Mouse (Mus musculus): Measurements from ENCODE around the gene Sec14l2. TPM values are rescaled to one million over a fixed set of nuclear protein-coding genes. Genes with fewer than 3 reads are reported as not detected.
A peak's percentile ranks its signal among the peaks of the same experiment; 100 is the strongest.

The Sec14l2 gene
- total RNA-seq (2021): 1 to 10 TPM in 1 of 2 experiments, under 1 TPM in 1; 0.73 to 1.1 TPM

DNA sequence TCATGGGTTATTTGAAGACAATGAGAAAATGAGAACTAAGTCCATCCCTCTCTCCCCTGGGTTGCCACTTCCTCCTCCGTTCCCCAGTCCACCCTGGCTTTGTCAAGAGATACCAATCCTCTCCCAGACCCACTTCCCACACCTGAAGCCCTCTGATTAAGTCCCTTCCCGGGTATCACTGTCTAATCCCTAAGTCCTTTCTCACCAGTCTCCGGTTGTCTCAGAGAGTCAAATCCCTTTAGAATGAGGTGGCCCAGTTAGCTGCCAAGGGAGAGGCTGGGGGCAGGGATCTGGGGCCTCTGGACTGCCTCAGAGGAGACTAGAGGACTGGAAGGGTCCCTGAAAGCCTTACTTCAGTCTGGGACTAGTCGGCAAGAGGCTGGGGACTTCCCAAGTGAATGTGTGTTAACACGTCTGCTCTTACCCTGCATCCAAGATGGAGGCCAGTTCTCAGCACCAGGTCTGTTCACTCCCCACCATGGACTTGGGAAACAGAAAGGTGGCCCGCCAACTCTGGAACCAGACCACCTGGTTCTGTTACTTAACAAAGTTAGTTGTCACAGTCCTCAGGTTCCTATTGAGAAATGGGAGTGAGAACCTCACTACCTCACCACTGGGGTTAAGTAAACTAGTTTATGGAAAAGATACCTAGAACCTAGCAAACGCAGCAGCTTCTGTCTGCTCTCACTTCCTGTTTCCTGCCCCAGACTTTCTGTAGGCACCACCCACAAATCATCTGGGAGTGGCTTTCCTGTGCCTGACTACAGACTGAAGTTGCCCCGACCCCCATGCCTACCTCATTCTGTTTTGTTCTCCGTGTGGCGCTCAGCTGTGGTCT lies at the start of gene Sec14l2:
Gene Sec14l2 (minus strand): TSS at position 674 of the 838 bp plus-strand sequence.
- no peak for DNase-seq (ENCODE audit: low spot score)
- intact Hi-C loops (cut with DNase I): no loop called here

DNA sequence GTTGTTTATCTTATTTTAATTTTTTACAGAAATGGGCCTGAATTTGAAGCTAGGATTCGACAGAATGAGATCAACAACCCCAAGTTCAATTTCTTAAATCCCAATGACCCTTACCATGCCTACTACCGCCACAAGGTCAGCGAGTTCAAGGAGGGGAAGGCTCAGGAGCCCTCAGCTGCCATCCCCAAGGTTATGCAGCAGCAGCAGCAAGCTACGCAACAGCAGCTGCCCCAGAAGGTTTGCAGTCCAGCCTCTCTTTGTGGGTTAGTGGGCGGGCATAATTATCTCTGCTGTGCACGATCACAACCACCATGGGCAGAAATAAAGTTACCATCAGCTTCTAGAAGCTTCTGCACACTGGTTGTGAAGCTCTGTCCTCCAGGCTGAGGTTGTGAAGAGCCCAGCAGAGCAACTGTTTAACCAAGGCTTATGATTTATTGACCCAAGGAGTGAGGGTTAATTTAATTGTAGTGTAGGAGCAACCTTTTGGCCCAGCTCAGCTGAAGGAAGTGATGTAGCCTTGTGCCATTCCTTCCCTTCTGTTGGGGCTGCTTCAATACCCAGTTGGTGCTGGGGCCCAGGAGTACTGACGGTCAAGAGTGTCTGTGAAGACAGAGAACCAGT lies 43.4 kb upstream of the Sec14l2 start:
- no peak for DNase-seq (ENCODE audit: low spot score)
- intact Hi-C loops (cut with DNase I): loop anchor here (10.0 kb wide), 1 partner anchor 48 kb away; the partner anchor contains the start of gene Castor1

DNA sequence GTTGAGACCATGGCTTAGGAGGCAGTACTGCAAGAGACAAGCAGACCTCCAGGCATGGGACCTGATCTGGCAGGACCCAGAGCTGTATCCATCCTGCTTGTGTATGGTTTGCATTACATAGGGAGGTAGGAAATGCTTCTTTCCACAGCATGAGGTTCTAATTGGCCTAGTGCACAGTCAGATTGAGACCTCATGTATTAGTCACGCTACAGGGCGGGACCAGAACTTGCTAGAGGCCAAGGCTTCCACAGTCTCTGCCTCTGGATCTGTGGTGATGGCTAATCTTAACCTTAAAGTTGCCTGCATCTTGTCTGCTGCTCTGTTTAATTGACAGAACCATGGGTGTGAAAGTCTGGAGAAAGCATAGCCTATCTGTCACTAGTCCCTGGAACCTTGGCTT lies 41.5 kb upstream of the Sec14l2 start:
- intact Hi-C loops (cut with DNase I): loop anchor here (10.0 kb wide), 1 partner anchor 50 kb away; the partner anchor contains the start of gene Castor1
- no peak for DNase-seq (ENCODE audit: low spot score)

DNA sequence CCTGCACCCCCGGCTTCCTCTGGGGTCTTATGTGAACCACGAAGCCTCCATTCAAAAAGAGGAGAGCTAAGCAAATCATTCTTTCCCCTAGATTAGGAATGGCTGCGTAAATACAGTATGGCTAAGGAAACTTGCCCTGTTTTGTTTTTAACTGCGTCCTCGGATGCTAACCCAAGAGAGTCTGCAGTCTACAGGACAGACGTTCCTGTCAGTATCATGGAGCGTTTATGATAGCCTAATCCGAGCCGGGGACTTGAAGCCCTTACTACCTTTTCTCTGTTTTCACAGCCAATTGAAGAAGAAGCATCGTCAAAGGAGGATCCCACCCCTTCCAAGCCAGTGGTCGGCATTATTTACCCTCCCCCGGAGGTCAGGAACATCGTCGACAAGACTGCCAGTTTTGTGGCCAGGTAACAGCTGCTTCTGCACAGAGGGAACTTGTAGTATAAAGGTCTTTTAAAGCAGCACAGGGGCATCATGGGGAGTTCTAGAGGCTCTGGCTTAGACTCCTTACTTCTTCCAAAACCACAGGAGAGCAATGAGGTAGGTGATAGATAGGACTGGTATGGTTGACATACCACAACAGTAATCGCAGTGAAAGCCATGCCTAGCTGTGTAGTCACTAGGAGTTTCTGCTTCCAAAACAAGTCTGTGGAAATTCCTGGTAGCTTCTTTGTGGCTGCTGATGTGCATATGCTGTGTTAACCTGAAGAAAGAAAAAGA lies 37.7 kb upstream of the Sec14l2 start:
- intact Hi-C loops (cut with DNase I): loop anchor here (2.0 to 10.0 kb wide), 2 partner anchors 26 to 54 kb away; partner anchors contain the start of genes Castor1 and Rnf215

DNA sequence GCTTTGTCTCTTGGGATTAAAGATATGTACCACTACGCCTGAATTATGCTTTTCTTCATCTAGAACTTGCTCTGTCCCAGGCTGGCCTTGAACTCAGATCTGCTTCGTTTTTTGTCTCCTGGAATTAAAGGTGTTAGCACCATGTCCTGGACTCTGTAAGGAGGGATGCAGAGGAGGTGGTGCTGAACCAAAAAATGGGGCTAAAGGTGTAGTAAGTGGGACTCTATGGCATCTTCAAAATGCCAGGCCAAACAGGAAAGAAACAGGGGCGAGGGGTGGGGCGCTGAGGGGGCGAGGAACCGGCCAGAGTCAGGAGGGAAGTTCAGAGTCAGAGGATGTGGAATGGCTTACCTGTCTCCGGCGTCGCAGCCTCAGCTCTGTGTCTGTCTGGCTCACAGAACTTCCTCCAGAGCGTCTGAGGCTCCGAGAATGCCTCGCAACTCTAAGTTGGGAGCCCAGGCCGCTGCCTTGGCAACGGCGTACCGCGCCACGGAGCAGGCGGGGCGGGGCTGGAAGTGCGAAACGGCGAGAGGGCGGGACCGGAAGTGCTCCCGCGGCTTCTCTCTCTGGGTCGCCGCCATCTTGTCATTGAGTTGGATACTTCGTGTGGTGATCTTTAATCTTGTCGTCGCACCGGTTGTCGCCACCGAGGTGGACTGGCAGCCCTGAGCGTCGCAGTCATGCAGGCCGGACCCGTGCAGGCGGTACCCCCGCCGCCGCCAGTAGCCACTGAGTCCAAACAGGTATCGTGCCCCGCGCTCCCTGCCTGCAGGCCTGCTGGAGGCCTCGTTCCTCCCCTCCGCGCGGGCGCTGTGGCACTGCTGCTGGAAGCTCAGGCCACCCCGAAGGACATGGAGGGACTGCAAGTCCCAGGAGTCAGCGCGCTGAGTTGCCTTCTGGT lies 36.8 kb upstream of the Sec14l2 start, which contains the start of the genes Ccdc157 and Sf3a1:
Gene Ccdc157 (minus strand): TSS at position 486 of the 901 bp plus-strand sequence.
Gene Sf3a1 (plus strand): TSS at position 543 of the 901 bp plus-strand sequence.
- DNase-seq (ENCODE audit: low spot score): peak; percentile 86
- intact Hi-C loops (cut with DNase I): loop anchor here (2.0 to 10.0 kb wide), 2 partner anchors 25 to 55 kb away; partner anchors contain the start of genes Castor1 and Rnf215

More for the DNA sequence above, 37.7 kb upstream of the Sec14l2 start:
- DNase-seq (ENCODE audit: low spot score): no peak

DNA sequence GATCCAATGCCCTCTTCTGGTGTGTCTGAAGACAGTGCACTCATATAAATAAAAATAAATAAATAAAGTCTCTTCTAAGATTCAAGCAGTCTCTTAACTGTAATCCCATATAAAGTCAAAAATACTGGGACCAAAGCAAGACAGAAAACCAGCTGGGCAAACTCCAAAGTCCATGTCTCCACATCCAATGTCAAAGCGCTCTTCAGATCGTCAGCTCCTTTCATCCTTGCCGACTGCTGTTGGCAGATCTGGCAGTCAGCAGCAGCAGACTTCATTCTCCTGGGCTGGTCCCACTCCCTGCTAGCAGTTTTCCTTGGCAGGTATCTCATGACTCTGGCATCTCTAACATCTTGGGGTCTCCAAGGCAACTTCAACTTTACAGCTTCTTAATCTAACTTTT lies 35.5 kb upstream of the Sec14l2 start:
- DNase-seq (ENCODE audit: low spot score): no peak
- intact Hi-C loops (cut with DNase I): no loop called here

DNA sequence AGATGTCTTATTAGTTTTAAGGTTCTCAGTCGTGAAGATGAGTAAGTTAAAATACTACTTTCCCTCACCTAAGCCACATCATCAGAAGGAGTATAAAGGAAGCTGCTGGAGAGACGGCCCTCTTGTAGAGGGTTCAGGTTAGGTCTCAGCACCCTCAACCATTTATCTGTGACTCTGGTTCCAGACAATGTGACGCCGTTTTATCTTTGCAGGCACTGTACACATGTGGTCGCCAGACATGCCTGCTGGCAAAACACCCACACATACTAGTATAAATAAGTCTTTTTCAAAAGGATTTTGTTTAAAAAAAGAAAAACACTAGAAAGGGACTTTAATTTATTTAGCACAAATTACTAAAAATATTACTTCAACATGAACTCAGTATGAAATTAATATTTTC lies 32.4 kb upstream of the Sec14l2 start:
- no peak for DNase-seq (ENCODE audit: low spot score)
- intact Hi-C loops (cut with DNase I): no loop called here

DNA sequence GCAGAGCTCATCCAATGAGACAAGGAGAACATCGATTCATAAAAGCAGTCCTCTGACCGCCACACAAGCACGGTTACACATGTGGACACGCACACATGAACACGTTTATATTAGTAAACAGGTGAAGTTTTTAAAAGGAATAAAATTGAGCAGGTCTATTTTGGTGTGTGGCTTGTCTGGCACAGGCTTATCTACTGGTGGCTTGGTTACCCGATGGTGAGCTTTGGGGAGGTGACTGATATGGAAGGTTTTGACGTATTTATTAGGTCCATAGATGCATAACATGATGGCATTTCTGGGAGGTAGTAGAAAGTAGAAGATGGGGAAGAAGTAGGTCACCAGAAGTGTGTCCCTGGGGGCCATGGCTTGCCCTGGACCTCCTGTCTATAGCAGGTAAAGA lies 30.5 kb upstream of the Sec14l2 start:
- DNase-seq (ENCODE audit: low spot score): no peak
- intact Hi-C loops (cut with DNase I): no loop called here

DNA sequence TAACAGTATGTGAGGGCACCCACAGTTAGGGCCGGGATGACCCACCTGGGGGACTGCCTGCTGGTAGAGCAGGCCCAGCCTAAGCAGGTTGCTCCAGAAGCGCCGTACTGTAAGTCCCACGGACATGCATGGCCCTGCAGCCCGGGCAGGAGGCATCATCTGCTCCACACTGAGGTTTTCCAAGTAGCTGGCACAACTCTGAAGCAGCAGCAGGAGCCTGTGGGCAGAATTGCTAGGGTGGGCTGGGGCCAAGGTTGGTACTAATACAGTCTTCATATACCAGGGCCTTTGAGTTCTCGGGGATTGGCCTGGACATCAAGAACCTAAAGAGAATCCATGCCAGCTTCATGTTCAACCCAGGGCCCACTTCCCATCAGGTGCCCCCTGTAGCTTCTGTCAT lies 26.7 kb upstream of the Sec14l2 start:
- DNase-seq (ENCODE audit: low spot score): no peak
- intact Hi-C loops (cut with DNase I): no loop called here

DNA sequence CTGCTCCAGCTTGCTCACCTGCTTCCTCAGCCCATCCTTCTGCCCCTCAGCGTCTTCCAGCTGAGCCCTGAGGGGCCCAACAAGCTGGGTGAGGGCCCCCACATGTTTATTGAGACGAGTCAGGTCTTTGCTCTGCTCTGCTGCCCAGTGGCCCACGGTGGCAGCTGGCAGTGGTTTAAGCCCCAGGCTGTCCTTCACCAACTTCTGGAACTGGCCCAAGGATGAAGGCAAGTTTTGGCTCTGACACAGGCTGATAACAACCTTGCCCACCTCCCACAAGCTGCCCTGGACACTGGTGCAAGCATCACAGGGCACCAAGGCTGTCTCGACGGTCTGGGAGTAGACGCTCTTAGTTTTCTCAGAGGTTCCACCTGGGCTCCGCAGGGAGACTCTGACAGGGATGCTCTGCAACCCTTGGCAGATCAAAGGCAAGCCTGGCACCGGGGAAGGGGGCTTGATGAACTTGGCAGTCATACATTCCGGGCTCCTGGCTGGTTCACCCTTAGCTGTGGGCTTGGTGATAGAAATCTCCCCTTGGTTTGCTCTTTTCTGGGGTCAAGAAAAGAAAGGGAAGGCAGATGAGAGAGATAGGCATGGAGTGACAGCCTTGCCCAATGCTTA lies 25.4 kb upstream of the Sec14l2 start:
- intact Hi-C loops (cut with DNase I): no loop called here
- no peak for DNase-seq (ENCODE audit: low spot score)

DNA sequence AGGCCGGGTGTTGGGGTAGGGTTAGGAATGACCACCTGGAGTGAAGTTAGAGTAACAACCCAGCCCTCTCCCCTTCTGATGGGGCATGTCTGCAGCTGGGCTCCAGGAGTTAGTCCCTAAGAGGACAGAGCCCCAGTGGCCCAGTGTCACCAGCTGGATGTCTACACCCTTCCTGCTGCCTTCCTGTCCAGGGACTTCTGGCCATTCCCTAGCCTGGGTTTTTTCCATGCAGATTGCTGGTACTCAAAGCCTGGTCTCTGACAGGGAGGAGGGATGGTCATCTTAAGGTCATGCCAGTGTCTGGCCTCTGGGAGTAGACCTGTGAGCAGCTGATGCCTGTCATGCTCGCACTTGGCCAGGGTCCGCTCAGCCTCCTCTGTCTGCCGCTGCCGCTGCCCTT lies 24.9 kb upstream of the Sec14l2 start:
- intact Hi-C loops (cut with DNase I): no loop called here
- peak; percentile 24 for DNase-seq (ENCODE audit: low spot score)

DNA sequence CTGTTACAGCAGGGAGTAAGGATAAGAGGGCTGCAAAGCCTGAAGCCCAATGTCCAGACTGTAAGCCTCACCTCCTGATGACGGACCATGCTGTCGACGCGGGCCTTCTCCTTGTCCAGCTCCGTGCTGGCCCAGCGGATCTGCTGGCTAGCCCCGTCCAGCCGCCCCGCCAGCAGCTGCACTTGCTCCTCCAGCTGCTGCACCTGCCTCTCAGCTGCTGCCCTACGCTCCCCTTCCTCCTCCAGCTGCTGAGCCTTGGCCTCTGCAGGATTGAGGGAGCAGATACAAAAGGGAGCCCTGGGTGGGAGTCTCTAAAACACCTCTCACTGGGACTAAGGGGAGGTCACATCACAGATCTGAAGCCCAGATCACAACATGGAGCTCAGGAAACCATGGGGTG lies 23.9 kb upstream of the Sec14l2 start:
- DNase-seq (ENCODE audit: low spot score): no peak
- intact Hi-C loops (cut with DNase I): no loop called here

DNA sequence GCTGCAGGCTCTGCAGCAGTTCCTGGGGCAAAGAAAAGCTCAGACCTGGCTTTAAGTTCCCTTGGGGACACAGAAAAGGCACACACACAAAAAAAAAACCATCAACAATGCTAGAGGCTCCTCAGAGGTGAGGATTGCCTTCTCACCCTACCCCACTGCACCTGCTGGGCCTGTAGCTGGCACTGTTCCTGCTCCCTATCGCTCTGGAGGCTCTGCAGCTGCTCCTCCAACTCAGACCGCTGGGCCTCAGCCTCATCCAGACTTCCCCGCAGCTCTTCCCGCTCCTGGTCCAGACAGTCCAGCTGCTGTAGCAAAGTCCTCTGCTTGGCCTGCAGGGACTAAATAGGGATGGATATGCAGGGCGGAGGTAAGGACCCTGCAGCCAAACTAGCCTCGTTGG lies 23.2 kb upstream of the Sec14l2 start:
- DNase-seq (ENCODE audit: low spot score): no peak
- intact Hi-C loops (cut with DNase I): no loop called here

DNA sequence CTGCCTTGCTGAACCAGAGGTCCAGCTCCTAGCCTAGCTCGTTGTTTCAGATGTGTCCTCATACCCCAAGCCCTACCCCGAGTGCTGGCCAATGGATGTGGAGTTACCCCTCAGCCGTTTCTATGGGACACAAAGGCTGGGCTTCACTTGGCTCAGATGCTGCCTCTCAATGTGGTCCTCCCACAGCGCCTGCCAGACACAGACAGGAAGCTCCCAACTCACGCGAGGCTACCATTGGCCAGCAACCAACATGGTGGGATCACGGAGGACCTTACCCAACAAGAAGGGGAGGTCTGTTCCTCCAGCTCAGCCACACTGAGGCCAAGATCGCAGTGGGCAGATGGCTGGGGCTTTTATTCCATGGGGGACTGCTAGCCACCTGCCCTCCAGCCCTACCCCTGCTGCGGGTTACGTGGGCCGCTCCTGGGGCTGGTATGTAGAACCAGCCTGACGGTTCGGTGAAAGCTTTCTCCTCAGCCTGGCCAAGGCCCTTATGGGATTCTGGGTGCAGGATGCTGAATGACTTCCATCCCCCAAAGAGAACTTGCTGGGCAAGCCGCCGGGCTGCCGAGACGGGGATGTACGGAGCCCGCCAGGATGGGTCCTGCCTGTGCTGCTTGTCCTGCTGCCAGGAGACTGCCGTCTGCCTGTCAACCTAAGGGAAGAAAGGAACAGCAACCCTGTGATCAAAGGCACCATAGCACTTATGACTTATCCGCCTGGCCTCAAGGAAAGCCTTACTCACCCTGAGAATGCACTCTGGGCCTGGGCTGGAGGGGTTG lies 20.3 kb upstream of the Sec14l2 start:
- intact Hi-C loops (cut with DNase I): no loop called here
- DNase-seq (ENCODE audit: low spot score): no peak

DNA sequence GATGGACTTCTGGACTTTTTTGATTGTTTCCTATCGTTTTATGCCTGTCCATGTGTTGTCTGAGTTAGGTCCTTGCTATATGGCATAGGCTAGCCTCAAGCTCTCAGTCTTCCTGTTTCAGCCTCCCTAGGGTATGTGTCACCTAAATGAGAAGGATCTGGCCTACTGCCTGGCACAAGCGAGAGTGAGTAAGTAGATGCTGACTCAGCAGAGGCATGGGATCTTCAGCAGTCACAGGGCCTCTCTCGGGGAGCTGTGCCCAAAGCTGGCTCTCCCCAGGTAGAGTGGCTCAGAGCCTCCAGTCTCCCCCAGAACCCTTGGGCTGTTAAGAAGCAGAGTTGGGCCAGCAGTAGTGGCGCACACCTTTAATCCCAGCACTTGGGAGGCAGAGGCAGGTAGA lies 19.1 kb upstream of the Sec14l2 start:
- DNase-seq (ENCODE audit: low spot score): no peak
- intact Hi-C loops (cut with DNase I): no loop called here

DNA sequence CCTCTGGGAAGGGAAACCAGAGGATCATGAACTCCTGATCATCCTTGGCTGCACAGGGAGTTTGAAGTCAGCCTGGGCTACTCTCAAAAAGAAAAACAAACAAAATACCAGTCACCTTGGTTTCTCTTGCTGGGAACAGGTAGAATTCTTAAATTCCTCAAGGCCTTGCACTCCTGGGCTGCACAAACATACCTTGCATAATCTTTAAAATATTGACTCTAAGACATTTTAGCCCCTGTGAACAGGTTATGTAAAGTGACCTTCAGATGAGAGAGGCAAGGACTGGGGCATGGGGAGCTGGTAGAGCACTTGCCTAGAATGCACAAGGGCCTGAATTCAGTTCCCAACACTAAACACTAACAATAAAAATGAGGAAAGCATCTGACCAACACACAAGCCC lies 18.3 kb upstream of the Sec14l2 start:
- intact Hi-C loops (cut with DNase I): no loop called here
- no peak for DNase-seq (ENCODE audit: low spot score)

DNA sequence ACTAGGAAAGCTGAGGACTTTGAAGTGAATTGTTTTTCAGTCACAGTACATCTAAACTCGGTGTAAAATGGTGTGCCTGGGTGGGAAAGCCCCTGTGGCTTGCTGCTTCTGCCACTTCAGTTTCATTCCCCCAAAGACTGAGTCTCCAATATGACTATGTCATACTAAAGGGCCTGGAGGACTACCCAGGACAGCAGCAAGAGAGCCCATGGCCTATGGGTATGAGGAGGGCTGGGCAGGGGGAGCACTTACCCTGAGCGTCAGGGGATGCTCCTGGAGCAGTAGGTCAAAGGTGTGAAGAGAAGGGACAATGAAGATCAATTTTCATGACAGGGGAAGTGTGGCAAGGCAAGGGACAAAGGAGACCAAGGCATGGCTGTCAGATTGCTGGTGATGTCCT lies 15.7 kb upstream of the Sec14l2 start:
- no peak for DNase-seq (ENCODE audit: low spot score)
- intact Hi-C loops (cut with DNase I): no loop called here
